In the genomic region with DNA sequence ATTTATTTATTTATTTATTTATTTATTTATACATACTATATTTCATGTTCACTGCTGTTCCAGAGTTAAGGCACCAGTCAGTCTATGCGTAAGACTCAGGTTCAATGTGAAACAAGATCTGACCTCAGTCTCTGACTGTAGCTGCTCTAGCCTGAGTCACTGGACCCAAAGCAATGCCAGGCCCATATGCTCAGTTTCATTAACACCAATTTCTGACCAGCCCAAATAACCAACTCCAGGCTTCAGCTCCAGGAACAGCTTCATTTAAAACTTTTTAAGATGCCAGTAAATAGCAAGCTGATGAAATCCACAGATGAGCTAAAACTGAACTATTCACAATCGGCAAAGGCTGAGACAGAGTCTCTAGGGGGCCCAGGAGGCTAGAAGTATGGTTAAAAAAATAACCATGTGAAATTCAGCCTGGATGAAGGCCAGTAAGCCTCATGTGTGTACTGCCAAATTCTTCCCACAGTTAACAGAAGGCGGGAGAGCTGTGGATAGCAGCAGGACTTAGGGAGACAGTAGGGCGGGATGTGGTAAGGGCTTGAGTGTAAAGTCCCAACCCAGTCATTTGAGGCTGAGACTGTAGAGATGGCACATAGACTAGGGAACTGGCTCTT, we compare ENCODE assay signal across 14 mouse cellular contexts. TPM values are rescaled to one million over a fixed set of nuclear protein-coding genes. Genes with fewer than 3 reads are reported as not detected.
DNase-seq lines count a peak whose midpoint lies in the region; ATAC-seq and TF ChIP-seq lines count a peak whose summit lies in the region.
"Had no signal": no experiment of that assay in that cellular context is flagged by ENCODE, and none has a peak within 500 bp of the region (broad histone marks: within the 10 kb centered on the region; RNA-seq: fewer than 3 reads in every experiment).

No protein-coding gene starts in this region.

- H3K27ac ChIP-seq in hindbrain, postnatal 0 days, result no peak overlapping the region
- no peak overlapping the region for H3K27ac ChIP-seq in hindbrain, embryonic 14.5 days
- H3K27ac ChIP-seq: hindbrain, embryonic 13.5 days had no signal

- DNase-seq in adrenal gland, postnatal 10 days, result peak; percentile 15
- no peak for DNase-seq in adrenal gland, postnatal 25 days
- peak; percentile 30 for DNase-seq in hindbrain, postnatal 0 days (ENCODE audit: low spot score)
- DNase-seq in hindbrain, embryonic 14.5 days (ENCODE audit: low spot score), result no peak
- DNase-seq in 3134 (ENCODE audit: extremely low read depth, insufficient read length, low spot score), result peak; percentile 62
- DNase-seq in cerebellum, adult 9-11 months, result peak; percentile 53
- no peak for DNase-seq in thymus, postnatal 25 days
- no peak for DNase-seq in embryo, embryonic 11 days
- DNase-seq: adrenal gland, postnatal 36 days; kidney, postnatal 25 days; lung, postnatal 4 days; thymus, postnatal 4 days had no signal

- no peak overlapping the region for H3K4me2 ChIP-seq in hindbrain, postnatal 0 days (ENCODE audit: low read depth, low read length)
- no peak overlapping the region for H3K4me2 ChIP-seq in hindbrain, embryonic 14.5 days (replicated peaks)
- H3K4me2 ChIP-seq: hindbrain, embryonic 13.5 days had no signal

- no peaks in the 10 kb centered on the region for H3K4me1 ChIP-seq in hindbrain, postnatal 0 days (ENCODE audit: insufficient read depth, low read length)
- no peaks in the 10 kb centered on the region for H3K4me1 ChIP-seq in hindbrain, embryonic 14.5 days (replicated peaks; ENCODE audit: control insufficient read depth, insufficient read depth, low read length)
- H3K4me1 ChIP-seq: hindbrain, embryonic 13.5 days had no signal

- H3K9ac ChIP-seq in hindbrain, postnatal 0 days (replicated peaks; ENCODE audit: low read length), result no peak overlapping the region
- no peak overlapping the region for H3K9ac ChIP-seq in hindbrain, embryonic 14.5 days
- H3K9ac ChIP-seq: hindbrain, embryonic 13.5 days had no signal

- no peaks in the 10 kb centered on the region for H3K36me3 ChIP-seq in hindbrain, postnatal 0 days (ENCODE audit: insufficient read depth, low read length)
- no peaks in the 10 kb centered on the region for H3K36me3 ChIP-seq in hindbrain, embryonic 14.5 days (replicated peaks; ENCODE audit: control insufficient read depth, insufficient read depth)
- H3K36me3 ChIP-seq: hindbrain, embryonic 13.5 days had no signal

- WGBS in hindbrain, postnatal 0 days, result 73% methylated on average over 4 of the region's 4 CpGs
- 85% methylated on average over 4 of the region's 4 CpGs for WGBS in hindbrain, embryonic 14.5 days

- no peaks in the 10 kb centered on the region for H3K9me3 ChIP-seq in hindbrain, postnatal 0 days (ENCODE audit: low read length)
- H3K9me3 ChIP-seq in hindbrain, embryonic 14.5 days (ENCODE audit: control insufficient read depth, low read length), result no peaks in the 10 kb centered on the region
- H3K9me3 ChIP-seq: hindbrain, embryonic 13.5 days had no signal

- TF ChIP-seq CTCF in hindbrain, postnatal 0 days (IDR thresholded peaks at IDR 0.05; ENCODE audit: low read depth), result no peak

- ATAC-seq in hindbrain, postnatal 0 days, result no peak
- no peak for ATAC-seq in hindbrain, embryonic 14.5 days (ENCODE audit: low FRiP score)

- no peaks in the 10 kb centered on the region for H3K27me3 ChIP-seq in hindbrain, postnatal 0 days (ENCODE audit: insufficient read depth, low read length)
- peaks cover 15% of the 10 kb centered on the region for H3K27me3 ChIP-seq in hindbrain, embryonic 14.5 days (ENCODE audit: control insufficient read depth, insufficient read depth, low read length)

- no peak overlapping the region for H3K4me3 ChIP-seq in hindbrain, postnatal 0 days (ENCODE audit: low read length)
- no peak overlapping the region for H3K4me3 ChIP-seq in hindbrain, embryonic 14.5 days (replicated peaks; ENCODE audit: low read length)
- H3K4me3 ChIP-seq: hindbrain, embryonic 13.5 days had no signal

RNA-seq across cellular contexts. Expression of a gene that starts 31.6 kb away (rescaled TPM):
- 1 to 10 TPM; 1.5 to 2.1 TPM for total RNA-seq in adrenal gland, postnatal 10 days (2021)
- total RNA-seq in adrenal gland, postnatal 25 days (2021), result 0.76 and 1.3 TPM in 2 replicates
- 6.8 TPM in 1 of 2 replicates, not detected in the other for total RNA-seq in hindbrain, postnatal 0 days (2014; rRNA removed)
- polyA plus RNA-seq in hindbrain, postnatal 0 days (2015; fragmentation: Nextera tagmentation; extraction: Ambion mirVana), result 0.51 and 1.0 TPM in 2 replicates
- polyA plus RNA-seq in hindbrain, embryonic 14.5 days (2014; fragmentation: Nextera tagmentation; extraction: Ambion mirVana), result 0.35 and 0.70 TPM in 2 replicates
- total RNA-seq: monocyte, adult 5-6 weeks had no signal

RNA-seq across cellular contexts. Expression of a gene that starts 42.3 kb away (rescaled TPM):
- total RNA-seq in adrenal gland, postnatal 10 days (2021), result 10 to 100 TPM; 10.1 to 17.0 TPM
- total RNA-seq in adrenal gland, postnatal 25 days (2021), result 2.6 and 2.7 TPM in 2 replicates
- total RNA-seq in hindbrain, postnatal 0 days (2014; rRNA removed), result 8.9 and 11.1 TPM in 2 replicates
- polyA plus RNA-seq in hindbrain, postnatal 0 days (2015; fragmentation: Nextera tagmentation; extraction: Ambion mirVana), result 1.7 TPM in 2 replicates
- polyA plus RNA-seq in hindbrain, embryonic 14.5 days (2014; fragmentation: Nextera tagmentation; extraction: Ambion mirVana), result 1.7 and 2.0 TPM in 2 replicates

Comparison
In these comparisons a context has a peak if more than half of its experiments do, and no peak if none do; other contexts are left out.
1. DNase-seq: peak in adrenal gland, postnatal 10 days (single experiment), hindbrain, postnatal 0 days (single experiment), 3134 (single experiment) and cerebellum, adult 9-11 months (single experiment); none in adrenal gland, postnatal 25 days (single experiment), hindbrain, embryonic 14.5 days (single experiment), thymus, postnatal 25 days (single experiment) and embryo, embryonic 11 days (single experiment).